Mouse (Mus musculus) cerebral cortex, adult 2 months (tissue): Measurements from ENCODE around the gene Ube2c.

Experiments
- WGBS: fragments of 180-500 bp; shearing (Covaris S2); methylation state at CpG from one replicate; pipeline ENCODE4 v1.1.7; 2018; 5-methylcytosine and 5-hydroxymethylcytosine counted together

The Ube2c gene

DNA sequence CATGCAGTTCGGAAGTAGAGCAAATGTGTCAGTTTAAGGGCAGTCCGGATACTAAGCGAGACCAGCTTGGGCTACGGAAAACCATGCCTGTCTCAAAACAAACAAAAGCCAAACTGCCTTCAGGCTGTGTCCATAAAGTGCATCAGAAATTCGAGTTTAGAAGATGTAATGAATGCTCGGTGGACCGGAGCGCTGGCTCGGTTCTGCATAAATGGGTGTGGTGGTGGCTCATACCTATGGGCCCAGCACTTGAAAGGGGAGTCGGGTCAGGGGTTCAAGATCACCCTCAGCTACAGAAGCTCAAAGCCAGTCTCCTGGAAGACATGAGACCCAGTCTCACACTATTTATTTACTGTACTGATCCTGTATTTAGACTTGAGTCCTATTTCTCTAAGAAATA is 18.1 kb downstream of the Ube2c start:
- WGBS = 49% methylated on average over 10 of the region's 10 CpGs

DNA sequence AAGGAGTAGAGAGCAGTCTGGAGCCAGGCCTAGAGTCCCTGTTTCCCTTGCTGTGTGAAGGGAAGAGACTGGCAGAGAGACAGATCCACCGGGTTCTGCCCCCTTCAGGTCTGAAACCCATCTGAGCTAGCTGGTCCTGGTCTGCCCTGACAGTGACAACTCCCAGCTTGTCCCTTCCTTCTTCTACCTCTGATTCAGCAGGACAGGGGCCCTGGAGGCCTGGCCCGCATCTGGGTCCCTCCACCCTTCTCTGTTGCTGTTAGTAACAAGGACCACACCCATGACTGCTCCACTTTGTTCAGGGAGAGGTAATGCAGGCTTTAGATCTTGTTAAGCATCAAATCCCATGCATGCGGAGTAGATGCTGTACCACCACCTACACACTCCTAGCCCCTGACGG is 18.7 kb downstream of the Ube2c start:
- WGBS = 48% methylated on average over 4 of the region's 4 CpGs

DNA sequence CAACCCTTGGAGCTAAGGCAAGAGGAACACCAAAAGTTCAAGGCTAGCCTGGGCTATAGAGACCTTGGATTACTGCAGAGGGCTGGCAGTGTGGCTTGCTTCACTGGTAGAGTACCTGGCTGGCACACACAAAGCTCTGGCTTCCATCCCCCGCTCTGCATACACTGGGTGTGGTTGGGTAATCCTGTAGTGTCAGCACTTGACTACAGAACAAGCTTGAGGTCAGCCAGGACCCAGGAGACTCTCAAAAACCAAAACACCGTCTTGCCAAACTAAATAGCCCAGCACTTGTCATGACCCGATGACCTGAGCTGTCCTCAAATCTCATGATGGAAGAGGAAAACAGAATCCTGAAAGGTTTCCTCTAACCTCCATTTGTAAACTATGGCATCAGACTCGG is 20.8 kb downstream of the Ube2c start:
- WGBS = 83% methylated on average over 4 of the region's 4 CpGs

DNA sequence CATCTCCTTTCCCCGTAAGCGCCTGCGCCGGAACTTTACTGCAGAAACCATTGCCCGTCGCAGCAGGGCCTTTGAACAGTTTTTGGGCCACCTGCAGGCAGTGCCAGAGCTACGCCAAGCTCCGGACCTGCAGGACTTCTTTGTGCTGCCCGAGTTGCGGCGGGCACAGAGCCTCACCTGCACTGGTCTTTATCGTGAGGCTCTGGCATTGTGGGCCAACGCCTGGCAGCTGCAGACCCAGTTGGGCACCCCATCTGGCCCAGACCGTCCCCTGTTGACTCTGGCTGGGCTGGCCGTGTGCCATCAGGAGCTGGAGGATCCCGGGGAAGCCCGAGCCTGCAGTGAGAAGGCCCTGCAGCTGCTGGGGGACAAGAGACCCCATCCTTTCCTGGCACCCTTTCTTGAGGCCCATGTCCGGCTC is 22.2 kb downstream of the Ube2c start:
- WGBS = 74% methylated on average over 18 of the region's 18 CpGs

DNA sequence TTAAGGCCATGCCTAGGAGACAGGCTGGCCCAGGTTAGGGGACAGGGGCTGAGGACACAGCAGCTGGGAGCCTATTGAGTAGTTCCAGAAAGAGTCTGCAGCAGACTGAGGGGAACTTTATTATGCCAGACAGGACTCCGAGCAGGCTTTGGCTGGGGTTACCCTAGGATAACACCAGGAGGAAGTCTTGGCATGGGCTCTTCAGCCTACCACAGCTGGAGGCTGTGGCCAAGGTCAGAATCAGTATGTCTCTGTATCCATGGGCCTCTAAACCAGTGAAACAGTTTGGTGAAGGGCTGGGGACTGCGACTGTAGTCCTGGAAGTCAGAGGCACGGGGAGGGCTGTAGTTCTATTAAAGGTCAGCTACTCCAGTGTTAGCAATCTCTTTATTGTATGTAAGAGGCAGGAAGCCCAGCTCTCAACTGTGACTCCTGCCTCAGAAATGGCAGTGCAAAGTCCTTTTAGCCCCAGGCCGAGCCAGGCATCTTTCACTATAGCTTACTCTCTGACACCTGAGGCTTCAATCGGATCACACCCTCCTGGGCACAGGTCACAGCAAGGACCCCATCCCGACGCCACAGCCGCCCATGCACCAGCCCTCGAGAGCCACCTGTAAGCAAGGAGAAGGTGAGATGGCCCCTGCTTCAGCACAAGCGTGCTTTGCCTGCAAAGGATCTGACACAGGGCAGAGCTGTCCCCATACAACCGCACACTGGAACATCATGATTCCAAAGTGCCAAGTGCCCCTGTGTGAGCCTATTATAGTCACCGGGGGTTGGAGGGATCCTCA is 22.9 kb downstream of the Ube2c start:
- WGBS = 80% methylated on average over 12 of the region's 12 CpGs

DNA sequence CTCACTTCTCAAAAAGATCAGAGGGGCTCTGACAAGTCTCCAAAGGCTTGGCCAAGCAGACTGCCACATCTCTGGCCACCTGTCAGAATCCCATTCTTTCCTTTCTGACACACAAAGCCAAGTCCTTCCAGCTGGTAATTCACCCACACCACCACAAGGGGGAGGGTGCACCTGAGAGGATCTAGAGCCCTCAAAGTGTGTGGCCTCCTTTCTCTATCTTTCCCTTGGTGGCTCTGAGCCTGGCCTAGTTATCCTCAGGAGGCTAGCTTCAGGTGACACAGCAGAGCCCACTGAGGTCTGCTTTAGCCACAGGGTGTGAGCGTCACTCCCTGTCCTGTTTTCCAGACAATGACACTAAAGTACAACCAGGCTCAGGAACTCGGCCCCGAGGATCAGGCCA is 23.5 kb downstream of the Ube2c start:
- 74% methylated on average over 3 of the region's 3 CpGs for WGBS

DNA sequence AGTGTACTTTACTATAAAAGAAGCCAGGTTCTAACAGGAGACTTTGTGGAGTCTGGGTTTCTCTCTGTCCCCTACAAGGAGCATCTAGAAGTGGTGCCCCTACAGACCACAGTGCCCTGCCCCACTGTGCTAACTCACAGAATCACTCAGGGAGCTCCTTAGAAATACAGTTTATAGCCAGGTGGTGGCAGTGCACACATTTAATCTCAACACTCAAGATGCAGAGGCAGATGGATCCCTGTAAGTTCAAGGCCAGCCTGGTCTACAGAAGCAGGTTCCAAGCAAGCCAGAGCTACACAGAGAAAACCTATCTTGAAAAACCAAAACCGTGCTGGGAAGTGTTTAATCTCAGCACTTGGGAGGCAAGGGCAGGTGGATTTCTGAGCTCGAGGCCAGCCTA is 24.1 kb downstream of the Ube2c start:
- WGBS = 90% methylated on average over 2 of the region's 2 CpGs

DNA sequence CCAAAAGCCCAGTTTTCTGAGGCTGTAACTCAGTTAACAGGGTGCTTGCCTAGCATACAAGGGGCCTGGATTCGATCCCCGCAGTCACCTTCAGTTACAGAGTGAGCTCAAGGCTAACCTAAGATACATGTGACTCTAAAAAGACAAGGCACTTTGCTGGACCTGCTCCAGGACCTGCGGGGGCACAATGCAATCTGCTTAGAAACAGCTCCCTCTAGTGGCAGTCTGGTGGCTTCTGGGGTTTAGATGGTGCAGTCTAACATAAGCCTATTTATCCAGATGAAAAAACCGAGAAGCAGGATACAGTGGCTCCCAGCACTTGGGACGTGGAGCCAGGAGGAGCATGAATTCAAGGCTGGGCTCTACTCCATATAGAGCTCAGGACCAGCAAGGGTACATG is 24.6 kb downstream of the Ube2c start:
- 17% methylated on average over 5 of the region's 5 CpGs for WGBS

DNA sequence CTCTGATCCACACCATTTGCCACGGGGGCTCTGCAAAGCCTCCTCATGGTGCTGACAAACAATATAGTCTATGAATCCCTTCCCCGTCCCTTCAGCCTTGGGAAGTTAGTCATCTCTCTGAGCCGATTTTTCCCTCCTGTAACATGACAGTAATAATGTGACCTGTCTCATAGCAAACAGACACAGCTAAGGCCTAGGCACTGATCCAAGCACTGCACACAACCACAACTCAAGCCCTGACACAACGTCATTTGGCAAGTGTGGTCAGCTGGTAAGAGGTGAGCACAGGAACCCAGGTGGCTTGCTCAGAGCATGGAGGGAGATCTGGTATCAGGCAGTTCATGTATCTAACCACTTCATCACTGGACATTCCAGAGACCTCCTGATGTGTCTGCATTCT is 26.2 kb downstream of the Ube2c start:
- WGBS = 74% methylated on average over 4 of the region's 4 CpGs

DNA sequence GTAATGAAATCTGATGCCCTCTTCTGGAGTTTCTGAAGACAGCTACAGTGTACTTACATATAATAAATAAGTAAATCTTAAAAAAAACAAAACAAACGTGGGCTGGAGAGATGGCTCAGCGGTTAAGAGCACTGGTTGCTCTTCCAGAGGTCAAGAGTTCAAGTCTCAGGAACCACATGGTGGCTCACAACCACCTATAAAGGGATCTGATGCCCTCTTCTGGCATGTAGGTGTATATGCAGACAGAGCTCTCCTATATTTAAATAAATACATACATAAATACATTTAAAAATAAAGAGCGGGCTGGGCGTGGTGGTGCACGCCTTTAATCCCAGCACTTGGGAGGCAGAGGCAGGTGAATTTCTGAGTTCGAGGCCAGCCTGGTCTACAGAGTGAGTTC is 28.9 kb downstream of the Ube2c start:
- WGBS = 66% methylated on average over 6 of the region's 6 CpGs

DNA sequence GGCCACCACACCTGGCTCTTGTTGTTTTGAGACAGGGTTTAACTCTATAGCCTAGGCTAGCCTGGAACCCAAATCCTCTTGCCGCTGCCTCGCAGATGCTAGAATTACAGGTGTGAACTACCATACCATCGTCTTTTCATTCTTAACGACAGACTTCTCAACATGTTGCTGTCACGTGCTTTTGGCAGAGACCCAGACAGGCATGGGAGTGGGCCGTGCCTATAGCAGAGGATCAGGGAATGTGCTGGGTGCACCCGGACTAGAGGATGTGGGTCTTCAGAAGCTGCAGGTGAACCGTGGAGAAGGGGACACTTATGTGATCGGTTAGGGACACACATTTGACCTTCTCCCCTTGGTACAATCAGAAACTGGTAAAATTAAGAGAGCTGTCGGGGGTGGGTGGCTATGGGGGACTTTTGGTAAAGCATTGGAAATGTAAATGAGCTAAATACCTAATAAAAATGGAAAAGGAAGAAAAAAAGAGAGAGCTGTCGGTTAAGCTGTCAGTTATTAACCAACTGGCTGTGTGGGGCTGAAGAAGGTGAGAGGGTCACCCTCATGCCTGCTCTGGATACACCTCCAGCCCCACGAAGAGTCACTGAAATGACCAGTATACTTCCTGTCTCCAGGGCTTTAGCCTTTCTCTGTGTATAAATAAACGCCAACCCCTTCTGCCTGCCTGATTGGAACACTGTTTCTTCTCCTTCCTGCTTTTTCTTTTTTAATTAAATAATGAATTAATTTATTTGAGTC is 30.7 kb downstream of the Ube2c start:
- 79% methylated on average over 13 of the region's 13 CpGs for WGBS

DNA sequence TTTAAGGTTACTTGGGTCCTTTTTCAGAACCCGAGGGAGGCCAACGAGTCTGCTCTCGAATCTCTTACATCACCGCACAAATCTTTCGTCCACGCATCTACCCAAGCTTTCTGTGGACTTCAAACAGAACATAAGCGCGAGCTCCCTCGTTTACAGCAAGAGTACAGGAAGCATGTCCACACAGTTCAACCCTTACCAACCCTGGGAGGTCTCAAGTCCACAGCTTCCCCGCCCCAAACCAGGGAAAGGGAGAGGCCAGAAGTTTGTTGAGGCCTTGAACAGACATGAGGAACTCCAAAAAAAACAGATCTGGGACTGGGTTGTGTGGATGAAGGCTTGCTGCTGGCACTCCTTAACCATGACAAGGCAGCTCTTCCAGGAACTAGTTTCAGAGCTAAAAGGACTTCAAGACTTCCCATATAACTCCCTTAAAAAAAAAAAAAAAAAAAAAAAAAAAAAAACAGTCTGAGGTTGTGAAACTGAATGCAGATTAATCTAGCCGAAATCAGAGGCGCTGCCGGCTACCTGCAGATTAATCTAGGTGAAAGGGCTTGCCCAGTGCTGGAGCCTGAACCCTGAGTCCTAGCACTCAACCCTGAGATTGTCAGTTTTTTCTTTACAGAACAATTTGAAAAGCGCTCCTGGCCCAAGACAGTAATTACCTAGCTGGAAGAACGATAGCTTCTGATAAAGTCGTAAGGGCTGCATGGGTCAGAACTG is 33.7 kb downstream of the Ube2c start:
- 87% methylated on average over 16 of the region's 16 CpGs for WGBS

DNA sequence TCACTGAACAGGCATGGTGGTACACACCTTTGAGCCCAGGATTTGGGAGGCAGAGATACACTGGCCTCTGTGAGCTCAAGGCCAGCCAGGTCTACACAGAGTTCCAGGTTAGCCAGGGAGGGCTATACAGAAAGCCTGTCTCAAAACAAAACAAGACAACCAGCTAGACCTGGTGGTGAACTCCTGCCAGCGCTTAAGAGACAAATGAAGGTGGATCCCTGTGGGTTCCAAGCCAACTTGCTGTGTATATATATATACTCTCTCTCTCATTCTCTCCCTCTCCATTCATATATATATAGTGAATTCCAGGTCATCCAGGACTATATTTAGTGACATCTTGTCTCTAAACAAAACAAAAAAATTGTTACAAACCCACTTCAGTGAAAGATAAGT is 34.2 kb downstream of the Ube2c start:
- 53% methylated on average over 1 of the region's 1 CpGs for WGBS

DNA sequence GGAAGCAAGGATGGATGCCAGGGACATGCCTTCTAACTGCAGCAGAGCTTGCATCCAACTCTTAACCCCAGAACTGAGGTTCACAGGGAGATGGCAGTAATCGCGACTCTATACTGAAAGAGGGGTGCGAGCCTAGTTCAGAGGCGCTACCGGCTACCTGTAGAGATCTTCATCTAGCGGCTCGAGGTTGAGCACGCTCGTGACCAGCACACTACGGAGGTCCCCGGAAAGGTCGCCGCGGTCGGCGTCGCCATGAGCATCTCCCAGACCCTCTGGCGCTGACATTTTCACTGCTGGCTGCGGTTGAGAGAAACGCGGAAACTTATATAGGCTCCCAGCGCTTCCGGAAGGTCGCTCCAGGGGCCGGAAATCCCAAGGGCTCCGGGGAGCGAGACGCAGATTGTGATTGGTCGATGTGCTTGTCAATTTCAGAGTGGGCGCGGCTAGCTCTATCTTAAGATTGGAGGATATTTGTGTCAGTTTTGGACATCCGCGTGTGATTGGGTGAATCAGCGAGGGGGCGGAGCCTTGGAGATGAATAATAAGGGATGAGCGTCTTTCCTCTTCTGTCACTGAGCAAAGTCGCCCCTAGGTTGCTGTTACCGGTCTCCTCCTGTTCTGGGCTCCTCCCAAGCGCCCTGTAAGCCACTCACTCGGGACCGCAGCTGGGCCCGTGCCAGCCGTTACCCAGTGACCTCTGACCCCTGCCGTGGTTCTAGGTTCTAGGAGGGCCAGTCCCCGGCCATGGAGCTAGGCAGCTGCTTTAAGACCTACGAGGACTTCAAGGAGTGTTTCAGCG is 35.0 kb downstream of the Ube2c start, which contains the start of the genes Acot8 and Zswim3:
Gene Acot8, minus strand, starts transcription at position 350 of the 799 bp plus-strand sequence.
Gene Zswim3, plus strand, starts transcription at position 566 of the 799 bp plus-strand sequence.
- under 1% methylated on average over 47 of the region's 47 CpGs for WGBS

DNA sequence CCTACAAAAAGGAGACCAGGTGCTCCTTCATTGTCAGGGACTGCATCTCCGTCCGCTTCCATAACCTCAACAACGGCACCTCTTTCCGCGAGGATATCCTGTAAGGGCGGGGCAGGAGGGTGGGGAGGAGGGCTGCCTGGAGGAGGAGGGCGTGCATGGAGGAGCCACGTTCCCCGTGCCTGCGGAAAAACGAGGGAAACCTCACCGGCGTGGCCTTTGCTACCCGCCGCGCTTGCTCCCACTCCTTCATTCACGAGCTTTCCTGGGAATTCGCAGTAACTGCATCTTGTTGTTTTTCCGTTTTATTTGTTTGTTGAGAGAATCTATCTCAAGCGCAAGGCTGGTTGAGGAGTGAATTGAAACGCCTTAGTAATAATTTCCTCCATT is 35.6 kb downstream of the Ube2c start:
- under 1% methylated on average over 21 of the region's 21 CpGs for WGBS

DNA sequence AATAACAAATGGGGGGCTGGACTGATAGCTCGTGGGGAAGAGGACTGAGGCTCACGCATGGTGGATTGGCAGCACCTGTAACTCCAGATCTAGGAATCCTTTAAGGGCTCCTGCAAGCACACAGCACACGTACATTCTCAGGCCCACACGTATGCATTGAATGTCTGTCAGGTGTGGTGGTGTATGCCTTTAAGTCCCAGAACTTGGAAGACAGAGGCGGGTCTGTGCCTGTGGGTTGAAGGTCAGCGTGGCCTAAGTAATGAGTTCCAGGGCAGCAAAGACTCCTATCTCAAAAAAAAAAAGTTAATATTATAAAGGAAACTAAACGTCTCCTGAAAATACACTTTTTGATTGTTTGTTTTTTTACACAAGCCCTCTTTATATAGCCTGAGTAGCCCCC is 36.9 kb downstream of the Ube2c start:
- WGBS = 85% methylated on average over 7 of the region's 7 CpGs

DNA sequence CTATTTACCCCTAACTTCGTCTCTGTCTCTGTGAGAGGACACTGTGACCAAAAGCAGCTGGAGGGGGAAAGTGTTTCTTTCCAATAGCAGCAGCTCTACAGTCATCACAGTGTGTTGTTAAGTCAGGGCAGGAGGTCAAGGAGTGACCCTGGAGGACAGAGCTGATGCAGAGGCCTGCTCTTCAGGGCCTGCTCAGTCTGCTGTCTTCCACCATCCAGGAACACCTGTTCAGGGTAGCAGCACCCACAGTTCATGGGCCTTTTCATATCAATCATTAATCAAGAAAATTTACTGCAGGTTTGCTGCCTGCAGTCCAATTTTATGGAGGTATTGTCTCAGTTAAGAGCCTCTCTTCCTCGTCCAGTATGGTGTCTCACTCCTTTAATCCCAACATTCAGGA is 43.9 kb downstream of the Ube2c start:
- WGBS = 71% methylated on average over 2 of the region's 2 CpGs

DNA sequence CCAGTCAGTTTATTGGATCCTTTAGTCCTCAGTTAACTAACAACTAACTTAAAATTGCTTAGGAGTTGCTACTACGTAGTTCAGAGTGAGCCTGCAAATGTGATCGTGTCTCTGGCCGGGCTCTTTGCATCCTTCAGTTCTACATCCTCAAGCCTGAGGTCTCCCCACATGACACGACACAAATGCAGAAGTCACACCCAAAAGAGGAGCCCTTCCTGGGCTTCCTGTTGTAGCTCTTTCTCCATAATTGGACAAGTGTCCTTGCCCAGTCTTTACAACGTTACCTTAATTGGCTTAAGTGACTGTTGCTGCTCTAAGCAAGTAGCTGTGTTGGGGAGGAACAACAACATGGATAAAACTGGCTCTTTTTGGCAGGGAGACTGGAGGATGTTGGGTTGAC is 45.6 kb downstream of the Ube2c start:
- WGBS = 81% methylated on average over 5 of the region's 5 CpGs

DNA sequence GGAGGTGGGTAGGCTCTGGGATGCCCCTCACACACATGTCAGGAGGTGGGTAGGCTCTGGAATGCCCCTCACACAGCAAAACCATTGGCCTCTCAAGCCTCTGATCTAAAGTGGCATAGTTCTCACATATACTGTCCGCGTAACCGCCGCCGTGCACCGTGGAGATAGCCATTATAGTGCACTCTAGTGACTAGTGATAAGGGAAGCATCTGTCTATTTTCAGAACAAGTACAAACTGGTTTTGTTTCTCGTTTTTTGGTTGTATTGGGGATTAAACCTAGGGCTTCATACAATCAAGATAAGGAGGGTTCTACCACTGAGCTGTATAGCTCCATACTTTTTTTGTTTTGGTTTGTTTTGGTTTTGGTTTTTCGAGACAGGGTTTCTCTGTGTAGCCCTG is 46.1 kb downstream of the Ube2c start:
- 95% methylated on average over 8 of the region's 8 CpGs for WGBS

DNA sequence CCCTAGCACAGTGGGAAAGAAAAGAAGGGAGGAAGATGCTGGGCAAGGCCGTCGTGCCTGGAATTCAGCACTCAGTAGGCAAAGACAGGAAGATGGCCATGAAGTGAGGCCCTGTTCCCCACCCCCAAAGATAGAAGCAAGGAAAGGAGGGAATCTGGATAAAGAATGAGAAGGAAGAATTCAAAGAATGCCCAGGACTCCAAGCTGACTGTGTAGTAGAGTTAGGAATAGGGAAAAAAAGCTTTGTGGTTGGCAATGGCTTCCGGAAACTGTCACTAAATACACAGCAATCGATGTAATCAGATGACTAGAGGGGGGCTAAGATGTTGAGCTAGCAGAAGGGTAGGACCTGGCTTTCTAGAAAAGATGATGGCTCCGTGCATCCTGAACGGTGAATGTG is 47.5 kb downstream of the Ube2c start:
- WGBS = 87% methylated on average over 6 of the region's 6 CpGs

DNA sequence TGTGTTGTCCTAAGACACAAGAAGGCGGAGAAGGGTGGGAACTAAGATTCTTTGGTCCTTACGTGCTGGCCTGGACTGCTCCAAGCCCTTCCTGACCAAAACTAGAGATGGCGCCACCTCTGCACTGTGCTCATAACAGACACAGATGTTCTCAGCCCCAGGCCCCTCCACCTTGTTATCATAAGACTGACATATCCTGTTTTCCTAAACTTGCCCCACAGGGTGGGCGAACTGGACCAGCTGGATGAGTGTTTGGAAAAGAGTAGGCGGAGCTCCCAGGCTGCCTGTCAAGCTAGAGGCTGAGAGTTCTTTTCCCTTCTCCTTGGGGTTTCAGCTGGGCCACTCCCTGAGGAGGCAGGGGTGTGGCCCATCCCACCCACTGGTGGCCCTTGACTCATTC is 48.0 kb downstream of the Ube2c start:
- whole genome bisulfite sequencing = 87% methylated on average over 5 of the region's 5 CpGs

DNA sequence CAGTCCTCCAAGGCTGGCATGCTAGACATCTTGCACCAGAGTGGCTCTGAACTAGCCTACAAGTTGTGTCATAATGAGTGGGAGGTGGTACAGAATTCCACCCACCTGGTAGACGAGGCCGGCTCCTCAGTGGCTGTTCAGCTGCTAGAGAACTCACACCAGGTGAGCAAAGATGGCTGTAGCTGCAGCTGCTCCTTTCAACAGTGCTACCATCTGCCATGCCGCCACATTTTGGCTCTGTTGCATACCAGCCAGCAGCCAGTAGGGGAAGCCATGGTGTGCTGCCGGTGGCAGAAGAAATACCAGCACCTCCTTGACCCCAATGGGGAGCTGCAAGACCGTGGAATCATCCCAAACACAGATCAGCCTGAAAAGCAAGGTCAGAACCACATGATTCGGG is 51.4 kb downstream of the Ube2c start:
- 66% methylated on average over 6 of the region's 6 CpGs for WGBS
